Mouse (Mus musculus): ENCODE measurements around the gene Slc38a6. TPM values are rescaled to one million over a fixed set of nuclear protein-coding genes. Genes with fewer than 3 reads are reported as not detected.

The Slc38a6 gene
- total and polyA plus RNA-seq, 3 experiments: 3.1 to 6.1 TPM; not detected in 1

DNA sequence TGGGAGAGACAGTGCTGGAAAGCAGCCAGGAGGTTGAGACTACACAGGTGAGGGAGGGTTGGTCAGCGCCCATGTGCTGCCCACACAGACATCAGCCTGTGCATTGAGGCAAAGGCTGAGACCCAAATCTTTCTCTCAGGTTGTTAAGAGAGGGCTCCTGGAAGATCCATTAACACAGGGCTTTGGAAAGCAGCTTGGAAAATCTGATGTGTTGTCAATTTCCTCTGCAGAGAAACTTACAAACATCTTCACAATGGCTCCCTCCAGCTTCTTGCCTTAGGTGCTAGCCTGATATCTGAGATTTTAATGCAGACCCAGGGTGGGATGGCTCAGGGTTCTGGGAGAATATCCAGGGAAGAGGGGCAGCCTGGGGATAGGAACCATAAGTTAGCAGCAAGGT lies 105.9 kb downstream of the Slc38a6 start:
- no peak for DNase-seq (ENCODE audit: low read depth, low spot score)
- Histone ChIP-seq H3K79me2 (ENCODE audit: control insufficient read depth, insufficient read depth, low read length, poor library complexity) (no peaks in the 10 kb centered on the region), H3K9ac (ENCODE audit: control insufficient read depth, low read depth, low read length, poor library complexity, severe bottlenecking) (no peak overlapping the region), H3K4me1 (ENCODE audit: control insufficient read depth in 1 of 2, insufficient read depth in 2 of 2, low read length in 2 of 2) (peaks cover 5 to 11% of the 10 kb centered on the region in 2 experiments), H3K27me3 (ENCODE audit: control insufficient read depth in 1 of 2, insufficient read depth in 2 of 2, low read length in 2 of 2) (no peaks in the 10 kb centered on the region), H3K36me3 (ENCODE audit: control insufficient read depth in 1 of 2, insufficient read depth in 2 of 2, low read length in 2 of 2) (peaks cover 0 to 3% of the 10 kb centered on the region in 2 experiments; a peak in 1 of 4 replicates), H3K27ac (ENCODE audit: control insufficient read depth, low read depth, low read length) (no peak overlapping the region), H3K9me3 (replicated peaks; ENCODE audit: insufficient read depth, low read length) (no peaks in the 10 kb centered on the region), H3K4me3 (ENCODE audit: control insufficient read depth in 1 of 2, insufficient read depth in 1 of 2, low read depth in 2 of 2, low read length in 2 of 2) (no peak overlapping the region)
- no peak for TF ChIP-seq ELF1 (IDR thresholded peaks at IDR 0.05; ENCODE audit: low read depth, low read length)
- TF ChIP-seq KAT2A (conservative IDR thresholded peaks at IDR 0.05; ENCODE audit: low read depth, low read length): no peak
- no peak for TF ChIP-seq MYB (IDR thresholded peaks at IDR 0.05; ENCODE audit: low read depth, low read length)
- TF ChIP-seq TCF12 (IDR thresholded peaks at IDR 0.05; ENCODE audit: low read depth, low read length): no peak
- no peak for TF ChIP-seq BHLHE40 (IDR thresholded peaks at IDR 0.05; ENCODE audit: borderline replicate concordance, low read depth, low read length)
- TF ChIP-seq USF1 (IDR thresholded peaks at IDR 0.05; ENCODE audit: low read depth, low read length): no peak
- TF ChIP-seq USF2 (IDR thresholded peaks at IDR 0.05; ENCODE audit: borderline replicate concordance in 1 of 2, insufficient read depth in 1 of 2, low read depth in 1 of 2, low read length in 2 of 2): no peak
- TF ChIP-seq GABPA (IDR thresholded peaks at IDR 0.05; ENCODE audit: low read depth, low read length): no peak
- TF ChIP-seq NRF1 (IDR thresholded peaks at IDR 0.05; ENCODE audit: insufficient read depth, low read depth, low read length, poor library complexity, severe bottlenecking): no peak

- Histone ChIP-seq H3K36me3 (ENCODE audit: control insufficient read depth in 1 of 2, insufficient read depth in 2 of 2, low read length in 2 of 2) (peaks cover 0 to 3% of the 10 kb centered on the region in 2 experiments; a peak in 1 of 4 replicates), H3K27ac (ENCODE audit: control insufficient read depth, low read depth, low read length) (no peak overlapping the region), H3K9me3 (replicated peaks; ENCODE audit: insufficient read depth, low read length) (no peaks in the 10 kb centered on the region), H3K79me2 (ENCODE audit: control insufficient read depth, insufficient read depth, low read length, poor library complexity) (no peaks in the 10 kb centered on the region), H3K4me1 (ENCODE audit: control insufficient read depth in 1 of 2, insufficient read depth in 2 of 2, low read length in 2 of 2) (peaks cover 5 to 11% of the 10 kb centered on the region in 2 experiments), H3K27me3 (ENCODE audit: control insufficient read depth in 1 of 2, insufficient read depth in 2 of 2, low read length in 2 of 2) (no peaks in the 10 kb centered on the region), H3K4me3 (ENCODE audit: control insufficient read depth in 1 of 2, insufficient read depth in 1 of 2, low read depth in 2 of 2, low read length in 2 of 2) (no peak overlapping the region), H3K9ac (ENCODE audit: control insufficient read depth, low read depth, low read length, poor library complexity, severe bottlenecking) (no peak overlapping the region)
- no peak for DNase-seq (ENCODE audit: low read depth, low spot score)
- TF ChIP-seq CHD2 (IDR thresholded peaks at IDR 0.05; ENCODE audit: low read length) (no peak), ELF1 (IDR thresholded peaks at IDR 0.05; ENCODE audit: low read depth, low read length) (no peak)
Measured at GRCm38 (mm10) chr12:73393018-73393417, 106.4 kb downstream of the Slc38a6 start.

GRCm38 (mm10) chr12:73393881-73394291 lies 107.3 kb downstream of the Slc38a6 start:
- no peak for DNase-seq (ENCODE audit: low read depth, low spot score)
- peaks cover 0 to 3% of the 10 kb centered on the region in 2 experiments; a peak in 1 of 4 replicates for H3K36me3 ChIP-seq (ENCODE audit: control insufficient read depth in 1 of 2, insufficient read depth in 2 of 2, low read length in 2 of 2)
- H3K27ac ChIP-seq (ENCODE audit: control insufficient read depth, low read depth, low read length): no peak overlapping the region
- H3K4me1 ChIP-seq (ENCODE audit: control insufficient read depth in 1 of 2, insufficient read depth in 2 of 2, low read length in 2 of 2): peaks cover 5 to 11% of the 10 kb centered on the region in 2 experiments
- no peak overlapping the region for H3K9ac ChIP-seq (ENCODE audit: control insufficient read depth, low read depth, low read length, poor library complexity, severe bottlenecking)
- no peaks in the 10 kb centered on the region for H3K9me3 ChIP-seq (replicated peaks; ENCODE audit: insufficient read depth, low read length)
- no peaks in the 10 kb centered on the region for H3K27me3 ChIP-seq (ENCODE audit: control insufficient read depth in 1 of 2, insufficient read depth in 2 of 2, low read length in 2 of 2)
- H3K79me2 ChIP-seq (ENCODE audit: control insufficient read depth, insufficient read depth, low read length, poor library complexity): no peaks in the 10 kb centered on the region
- H3K4me3 ChIP-seq (ENCODE audit: control insufficient read depth in 1 of 2, insufficient read depth in 1 of 2, low read depth in 2 of 2, low read length in 2 of 2): no peak overlapping the region
- TF ChIP-seq NRF1 (IDR thresholded peaks at IDR 0.05; ENCODE audit: insufficient read depth, low read depth, low read length, poor library complexity, severe bottlenecking) (no peak), ZKSCAN1 (IDR thresholded peaks at IDR 0.05; ENCODE audit: low read depth, low read length) (no peak), ELF1 (IDR thresholded peaks at IDR 0.05; ENCODE audit: low read depth, low read length) (no peak), MYB (IDR thresholded peaks at IDR 0.05; ENCODE audit: low read depth, low read length) (no peak), ZMIZ1 (IDR thresholded peaks at IDR 0.05; ENCODE audit: low read depth, low read length) (no peak), E2F4 (IDR thresholded peaks at IDR 0.05; ENCODE audit: borderline replicate concordance, low read depth, low read length) (no peak), CHD1 (IDR thresholded peaks at IDR 0.05; ENCODE audit: low read depth, low read length) (no peak), POLR2AphosphoS5 (IDR thresholded peaks at IDR 0.05; ENCODE audit: borderline replicate concordance, low read depth, low read length) (no peak), MEF2A (IDR thresholded peaks at IDR 0.05; ENCODE audit: extremely low read depth, insufficient replicate concordance, low read depth, low read length, poor library complexity, severe bottlenecking) (no peak)
